Mouse (Mus musculus) CH12.LX (cell line): ENCODE data around the gene Rpia.
A peak's percentile ranks its signal among the peaks of the same experiment; 100 is the strongest.

Source experiments
- CTCF ChIP-seq, 2 experiments: IDR thresholded peaks in 1 of 2; conservative IDR thresholded peaks in 1 of 2; 2 replicates each; pipeline ENCODE4 v1.5.1; 2011 to 2012; ENCODE audit warnings: low read depth in 2 of 2, low read length in 2 of 2, improper control_type of control experiment in 1 of 2, inconsistent platforms in 1 of 2, mild to moderate bottlenecking in 1 of 2, moderate library complexity in 1 of 2
- EP300 ChIP-seq: IDR thresholded peaks from 2 replicates; pipeline ENCODE4 v1.6.1; 2011; ENCODE audit warnings: low read length, improper control_type of control experiment
- HCFC1 ChIP-seq: IDR thresholded peaks from 2 replicates; pipeline ENCODE4 v1.6.1; 2012; ENCODE audit warnings: low read depth, mild to moderate bottlenecking, inconsistent platforms, low read length, improper control_type of control experiment
- JUN ChIP-seq: IDR thresholded peaks from 2 replicates; pipeline ENCODE4 v1.6.1; 2011; ENCODE audit warnings: low read depth, mild to moderate bottlenecking, low read length, improper control_type of control experiment, moderate library complexity; ENCODE audit not compliant: insufficient read depth
- MAX ChIP-seq: IDR thresholded peaks from 2 replicates; pipeline ENCODE4 v1.6.1; 2011; ENCODE audit warnings: low read length, improper control_type of control experiment
- POLR2A ChIP-seq: IDR thresholded peaks from 2 replicates; pipeline ENCODE4 v1.6.1; 2011; ENCODE audit warnings: low read depth, mild to moderate bottlenecking, improper control_type of control experiment, low read length
- POLR2AphosphoS2 ChIP-seq: IDR thresholded peaks from 2 replicates; pipeline ENCODE4 v1.6.1; 2011; ENCODE audit warnings: low read depth, low read length, improper control_type of control experiment
- TBP ChIP-seq: conservative IDR thresholded peaks from 2 replicates; pipeline ENCODE4 v1.6.1; 2011; ENCODE audit warnings: low read depth, low read length, improper control_type of control experiment
- TCF12 ChIP-seq: IDR thresholded peaks from 2 replicates; pipeline ENCODE4 v1.6.1; 2014; ENCODE audit warnings: low read depth, mild to moderate bottlenecking, inconsistent platforms, low read length, improper control_type of control experiment

GRCm38 (mm10) chr6:70743902-70744301, 48.1 kb downstream of the Rpia start:
- peak; percentile 99 for TF ChIP-seq EP300
- no peak for TF ChIP-seq CTCF (conservative IDR thresholded peaks at IDR 0.05 in 1 of 2, IDR thresholded peaks at IDR 0.05 in 1 of 2; ENCODE audit: low read depth in 2 of 2, low read length in 2 of 2)
- peak; percentile 100 for TF ChIP-seq TCF12
- TF ChIP-seq TBP: peak; percentile 84
- no peak for TF ChIP-seq HCFC1
- peak; percentile 64 for TF ChIP-seq POLR2A
- no peak for TF ChIP-seq POLR2AphosphoS2
- peak; percentile 92 for TF ChIP-seq JUN
- TF ChIP-seq MAX: no peak
